Mouse (Mus musculus): ENCODE measurements around the gene Tbc1d24. TPM values are rescaled to one million over a fixed set of nuclear protein-coding genes. Genes with fewer than 3 reads are reported as not detected.

The Tbc1d24 gene
- polyA plus RNA-seq (2014; fragmentation: Nextera tagmentation; extraction: Ambion mirVana), result 29.2 and 34.7 TPM in 2 replicates

DNA sequence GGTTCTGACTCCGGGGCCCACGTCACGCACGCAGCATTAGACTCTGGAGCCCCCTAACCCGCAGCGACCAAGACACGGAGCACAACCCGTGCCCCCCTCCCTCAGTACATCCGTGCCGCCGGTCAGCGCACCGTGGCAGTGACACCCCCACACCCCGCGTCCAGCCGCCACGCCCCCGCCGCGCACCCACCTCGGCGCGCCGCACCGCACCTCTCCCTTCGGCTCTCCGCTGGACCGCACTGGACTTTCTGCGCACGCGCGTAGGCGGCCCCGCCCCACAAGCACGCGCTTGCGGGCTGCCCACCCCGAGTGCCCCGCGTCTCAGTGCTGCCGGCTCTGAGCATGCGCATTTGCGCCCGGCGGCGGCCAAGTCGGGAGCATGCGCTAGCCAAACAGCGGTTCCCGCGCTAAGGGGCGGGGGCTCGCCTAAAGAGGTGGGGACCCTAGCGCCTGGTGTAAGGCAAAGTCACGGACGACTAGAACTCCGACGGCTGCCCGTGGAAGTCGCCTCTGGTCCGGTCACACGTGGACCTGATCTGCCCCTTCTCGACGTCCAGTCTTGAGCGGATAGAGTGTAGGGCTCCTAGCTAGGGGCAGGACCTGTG is at the start of gene Tbc1d24:
TSS of gene Tbc1d24 (minus strand) at position 279 of the 605 bp plus-strand sequence.
- H3K27ac ChIP-seq (ENCODE audit: low read depth, low read length), result peak within 1 kb of the TSS; percentile 72
- peaks cover 55% of the 10 kb centered on the region for H3K4me1 ChIP-seq (ENCODE audit: control insufficient read depth, insufficient read depth, low read length)
- peak within 1 kb of the TSS; percentile 70 for H3K4me3 ChIP-seq (ENCODE audit: low read depth, low read length)
- H3K9ac ChIP-seq (replicated peaks; ENCODE audit: low read depth, low read length), result peak within 1 kb of the TSS; percentile 83
- under 1% methylated on average over 58 of the region's 65 CpGs for WGBS
- no peaks in the 10 kb centered on the region for H3K36me3 ChIP-seq (ENCODE audit: control insufficient read depth, insufficient read depth, low read length)
- H3K4me2 ChIP-seq (ENCODE audit: low read depth, low read length), result peak within 1 kb of the TSS; percentile 92
- H3K9me3 ChIP-seq (ENCODE audit: control insufficient read depth, low read length), result no peaks in the 10 kb centered on the region
- peak; percentile 70 for ATAC-seq (ENCODE audit: low read depth)
- H3K27me3 ChIP-seq (ENCODE audit: control insufficient read depth, insufficient read depth, low read length), result 0 out of 2 replicates have a peak, but pooled peaks cover 4% of the 10 kb centered on the region

DNA sequence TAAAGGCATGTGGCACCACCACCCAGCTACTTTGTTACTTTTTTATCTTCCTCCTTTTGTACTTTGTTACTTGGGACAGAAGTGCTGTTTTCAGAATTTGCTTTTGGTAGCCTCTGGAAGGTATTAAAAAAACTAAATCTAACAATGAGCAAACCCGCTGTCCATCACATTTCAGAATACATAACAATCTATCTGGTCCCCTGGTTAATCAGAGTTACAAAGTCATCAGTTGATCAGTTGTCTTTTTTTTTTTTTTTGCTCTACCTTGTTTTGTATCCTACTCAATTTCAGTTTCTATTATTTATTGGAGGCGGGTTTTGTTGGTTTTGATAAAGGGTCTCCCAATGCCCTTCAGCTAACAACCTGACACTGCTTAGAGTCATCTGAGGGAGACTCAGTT is 47.0 kb upstream of the Tbc1d24 start:
- Histone ChIP-seq H3K36me3 (ENCODE audit: control insufficient read depth, insufficient read depth, low read length) (no peaks in the 10 kb centered on the region), H3K9me3 (ENCODE audit: control insufficient read depth, low read length) (no peaks in the 10 kb centered on the region), H3K4me1 (ENCODE audit: control insufficient read depth, insufficient read depth, low read length) (peaks cover 11% of the 10 kb centered on the region; the same call in 1 of the 2 replicates), H3K27ac (ENCODE audit: low read depth, low read length) (no peak overlapping the region), H3K27me3 (ENCODE audit: control insufficient read depth, insufficient read depth, low read length) (no peaks in the 10 kb centered on the region), H3K4me2 (ENCODE audit: low read depth, low read length) (no peak overlapping the region), H3K9ac (replicated peaks; ENCODE audit: low read depth, low read length) (no peak overlapping the region), H3K4me3 (ENCODE audit: low read depth, low read length) (no peak overlapping the region; the same call in 1 of the 2 replicates)
- 94% methylated on average over 2 of the region's 2 CpGs for WGBS
- ATAC-seq (ENCODE audit: low read depth), result no peak

DNA sequence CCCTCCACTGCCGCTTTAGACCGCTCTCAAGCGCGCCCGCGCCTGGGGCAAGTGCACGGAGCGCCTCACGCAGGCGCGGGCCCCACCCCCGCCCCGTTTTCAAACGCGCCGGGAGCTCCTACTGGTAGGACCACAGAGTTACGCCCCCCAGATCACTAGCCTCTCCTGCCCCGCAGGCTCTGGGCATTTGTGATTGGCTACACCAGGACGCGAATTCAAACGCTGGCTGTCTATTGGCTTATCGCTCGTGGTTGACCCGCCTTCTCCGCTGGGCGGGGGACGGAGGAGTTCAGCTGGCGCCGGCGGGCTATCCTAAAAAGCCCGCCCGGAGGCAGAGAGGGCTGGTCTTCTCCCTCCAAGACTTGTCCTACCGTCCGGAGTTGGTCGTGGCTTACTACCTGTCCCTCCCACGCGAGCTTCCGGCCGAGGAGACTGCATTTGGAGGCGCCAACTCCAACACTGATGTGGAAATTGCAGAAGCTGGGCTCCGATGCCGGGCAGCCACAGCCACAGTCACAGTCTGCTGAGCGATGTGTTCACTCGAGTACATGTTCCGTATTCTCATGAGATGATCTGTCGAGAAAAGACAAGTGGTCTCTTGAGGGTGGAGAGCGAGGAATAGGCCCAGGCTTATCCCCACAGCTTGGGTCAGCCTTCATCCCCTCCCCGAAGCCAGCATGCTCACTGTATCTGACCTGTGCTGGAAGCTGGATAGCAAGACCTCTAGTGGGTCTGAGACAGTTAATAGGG is 46.1 kb upstream of the Tbc1d24 start, which contains the start of gene Ccnf:
TSS of gene Ccnf (minus strand) at position 165 of the 750 bp plus-strand sequence.
- no peaks in the 10 kb centered on the region for H3K9me3 ChIP-seq (ENCODE audit: control insufficient read depth, low read length)
- under 1% methylated on average over 47 of the region's 48 CpGs for WGBS
- H3K9ac ChIP-seq (replicated peaks; ENCODE audit: low read depth, low read length), result peak within 1 kb of the TSS; percentile 67
- peaks cover 11% of the 10 kb centered on the region; the same call in 1 of the 2 replicates for H3K4me1 ChIP-seq (ENCODE audit: control insufficient read depth, insufficient read depth, low read length)
- H3K36me3 ChIP-seq (ENCODE audit: control insufficient read depth, insufficient read depth, low read length), result no peaks in the 10 kb centered on the region
- H3K27ac ChIP-seq (ENCODE audit: low read depth, low read length), result no peak within 1 kb of the TSS
- H3K27me3 ChIP-seq (ENCODE audit: control insufficient read depth, insufficient read depth, low read length), result no peaks in the 10 kb centered on the region
- H3K4me2 ChIP-seq (ENCODE audit: low read depth, low read length), result peak within 1 kb of the TSS; percentile 63
- peak within 1 kb of the TSS; percentile 66 for H3K4me3 ChIP-seq (ENCODE audit: low read depth, low read length)
- peak; percentile 100 for ATAC-seq (ENCODE audit: low read depth)

DNA sequence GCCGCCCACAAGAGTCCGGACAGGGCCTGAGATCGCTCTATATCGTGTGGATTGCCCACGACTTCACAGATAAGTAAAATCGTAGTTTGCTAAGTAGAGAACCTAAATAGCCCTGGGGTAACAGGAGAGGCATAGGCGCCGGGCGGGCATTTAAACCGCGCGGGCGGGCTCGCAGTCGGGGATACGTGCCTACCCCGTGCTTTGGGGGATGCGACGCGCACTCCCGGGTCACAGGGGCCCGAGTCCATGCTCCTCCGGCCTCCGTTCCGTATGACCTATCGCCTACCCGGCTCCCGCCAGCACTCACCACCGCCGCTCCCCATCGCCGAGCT is 45.6 kb upstream of the Tbc1d24 start:
- peak overlapping the region; percentile 66 for H3K4me3 ChIP-seq (ENCODE audit: low read depth, low read length)
- no peaks in the 10 kb centered on the region for H3K9me3 ChIP-seq (ENCODE audit: control insufficient read depth, low read length)
- H3K4me1 ChIP-seq (ENCODE audit: control insufficient read depth, insufficient read depth, low read length), result peaks cover 11% of the 10 kb centered on the region; the same call in 1 of the 2 replicates
- H3K4me2 ChIP-seq (ENCODE audit: low read depth, low read length), result peak overlapping the region; percentile 63
- H3K9ac ChIP-seq (replicated peaks; ENCODE audit: low read depth, low read length), result peak overlapping the region; percentile 67
- under 1% methylated on average over 32 of the region's 32 CpGs for WGBS
- H3K27ac ChIP-seq (ENCODE audit: low read depth, low read length), result no peak overlapping the region
- no peaks in the 10 kb centered on the region for H3K27me3 ChIP-seq (ENCODE audit: control insufficient read depth, insufficient read depth, low read length)
- H3K36me3 ChIP-seq (ENCODE audit: control insufficient read depth, insufficient read depth, low read length), result no peaks in the 10 kb centered on the region
- ATAC-seq (ENCODE audit: low read depth), result no peak; the same call in 1 of the 2 replicates

DNA sequence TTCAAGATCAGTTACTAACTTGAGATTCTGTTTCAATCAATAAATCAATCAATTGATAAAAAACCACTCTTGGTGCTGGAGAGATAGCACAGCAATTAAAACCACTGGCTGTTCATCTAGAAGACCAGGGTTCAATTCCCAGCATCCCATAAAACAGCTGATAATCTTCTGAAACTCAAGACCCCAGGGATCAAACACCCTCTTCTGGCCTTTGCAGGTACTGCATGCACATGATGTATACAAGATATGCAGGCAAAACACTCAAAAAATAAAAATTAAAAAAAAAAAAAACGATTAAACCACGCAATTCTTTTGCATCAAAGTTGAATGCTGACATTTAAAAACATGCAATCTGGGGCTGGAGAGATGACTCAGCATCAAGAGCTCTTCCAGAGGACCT is 43.3 kb upstream of the Tbc1d24 start:
- ATAC-seq (ENCODE audit: low read depth), result no peak
- Histone ChIP-seq H3K27ac (ENCODE audit: low read depth, low read length) (no peak overlapping the region), H3K4me3 (ENCODE audit: low read depth, low read length) (no peak overlapping the region), H3K36me3 (ENCODE audit: control insufficient read depth, insufficient read depth, low read length) (no peaks in the 10 kb centered on the region), H3K4me1 (ENCODE audit: control insufficient read depth, insufficient read depth, low read length) (peaks cover 11% of the 10 kb centered on the region; the same call in 1 of the 2 replicates), H3K27me3 (ENCODE audit: control insufficient read depth, insufficient read depth, low read length) (no peaks in the 10 kb centered on the region), H3K9me3 (ENCODE audit: control insufficient read depth, low read length) (no peaks in the 10 kb centered on the region; the same call in 1 of the 2 replicates), H3K4me2 (ENCODE audit: low read depth, low read length) (no peak overlapping the region), H3K9ac (replicated peaks; ENCODE audit: low read depth, low read length) (no peak overlapping the region)
- 96% methylated on average over 2 of the region's 2 CpGs for WGBS

DNA sequence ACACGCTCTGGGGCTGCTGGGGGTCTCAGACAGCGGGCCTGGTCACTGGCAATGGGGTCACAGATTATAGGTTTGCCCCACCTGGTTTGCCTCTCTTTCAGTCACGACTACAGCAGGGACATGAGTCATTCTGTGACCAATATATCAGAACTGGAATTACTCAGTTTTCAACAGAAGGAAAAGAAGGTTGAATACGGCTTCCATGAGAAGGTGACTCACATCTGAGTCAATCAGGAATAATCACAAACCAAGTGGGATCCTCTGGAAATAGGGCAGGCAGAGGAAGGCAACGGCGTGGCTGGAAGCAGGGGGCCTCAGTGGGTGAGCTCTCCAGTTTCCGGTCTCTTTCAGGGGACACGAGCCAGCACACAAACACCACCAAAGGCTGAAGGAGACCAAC is 38.7 kb upstream of the Tbc1d24 start:
- Histone ChIP-seq H3K4me3 (ENCODE audit: low read depth, low read length) (no peak overlapping the region), H3K27me3 (ENCODE audit: control insufficient read depth, insufficient read depth, low read length) (no peaks in the 10 kb centered on the region), H3K27ac (ENCODE audit: low read depth, low read length) (no peak overlapping the region), H3K4me1 (ENCODE audit: control insufficient read depth, insufficient read depth, low read length) (no peaks in the 10 kb centered on the region), H3K9ac (replicated peaks; ENCODE audit: low read depth, low read length) (no peak overlapping the region), H3K36me3 (ENCODE audit: control insufficient read depth, insufficient read depth, low read length) (peaks cover 14% of the 10 kb centered on the region), H3K4me2 (ENCODE audit: low read depth, low read length) (no peak overlapping the region), H3K9me3 (ENCODE audit: control insufficient read depth, low read length) (no peaks in the 10 kb centered on the region; the same call in 1 of the 2 replicates)
- no peak for ATAC-seq (ENCODE audit: low read depth)
- WGBS, result 100% methylated on average over 8 of the region's 8 CpGs

DNA sequence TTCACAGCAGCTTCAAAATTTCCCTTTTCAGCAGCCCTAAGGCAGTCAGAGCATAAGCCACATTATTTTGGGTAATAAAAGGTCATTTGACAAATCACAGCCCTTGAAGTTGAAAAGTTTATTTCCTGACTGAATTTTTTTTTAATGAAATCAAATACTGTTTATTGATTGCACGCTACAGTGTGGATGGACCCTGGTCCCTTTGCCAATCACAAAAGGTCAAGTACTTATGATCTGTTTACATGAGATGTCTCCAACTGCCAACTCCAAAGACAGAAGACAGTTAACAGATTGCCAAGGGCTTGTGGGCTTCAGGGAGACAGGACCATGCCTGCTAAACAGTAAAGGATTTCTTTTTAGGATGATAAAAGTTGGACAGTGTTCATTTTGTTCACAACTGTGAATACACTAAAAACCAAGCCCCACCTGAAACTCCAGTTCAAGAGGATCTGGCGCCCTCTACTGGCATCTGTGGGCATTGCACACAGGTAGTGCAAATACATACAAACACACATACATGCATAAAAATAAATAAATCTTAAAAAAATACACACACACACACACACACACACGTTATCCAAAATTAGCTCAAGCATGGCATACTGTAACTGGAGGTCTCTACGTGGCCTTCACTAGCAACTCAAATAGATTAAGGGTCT is 38.1 kb upstream of the Tbc1d24 start:
- Histone ChIP-seq H3K4me2 (ENCODE audit: low read depth, low read length) (no peak overlapping the region), H3K9ac (replicated peaks; ENCODE audit: low read depth, low read length) (no peak overlapping the region), H3K27me3 (ENCODE audit: control insufficient read depth, insufficient read depth, low read length) (no peaks in the 10 kb centered on the region), H3K27ac (ENCODE audit: low read depth, low read length) (no peak overlapping the region), H3K36me3 (ENCODE audit: control insufficient read depth, insufficient read depth, low read length) (peaks cover 14% of the 10 kb centered on the region), H3K4me3 (ENCODE audit: low read depth, low read length) (no peak overlapping the region), H3K4me1 (ENCODE audit: control insufficient read depth, insufficient read depth, low read length) (no peaks in the 10 kb centered on the region), H3K9me3 (ENCODE audit: control insufficient read depth, low read length) (no peaks in the 10 kb centered on the region; the same call in 1 of the 2 replicates)
- ATAC-seq (ENCODE audit: low read depth), result no peak
- WGBS, result 90% methylated on average over 4 of the region's 4 CpGs

DNA sequence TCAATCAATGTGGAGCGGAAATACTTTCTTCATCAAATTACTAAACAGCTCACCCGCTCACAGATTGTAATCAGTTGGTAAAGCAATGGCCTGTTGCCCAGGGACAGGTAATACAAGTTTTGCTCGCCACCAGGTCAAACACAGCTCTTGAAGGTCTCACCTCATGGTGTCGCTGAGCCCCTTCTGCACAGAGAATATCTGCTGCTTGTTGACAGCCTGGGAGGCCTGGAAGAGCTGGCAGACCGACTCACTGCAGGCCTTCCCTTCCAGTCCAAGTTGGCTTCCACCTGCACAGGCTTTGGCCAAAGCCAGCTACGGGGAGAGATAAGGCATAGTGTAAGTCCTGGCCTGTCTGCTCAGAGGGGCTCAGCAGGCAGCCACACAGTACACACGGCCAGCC is 31.6 kb upstream of the Tbc1d24 start:
- no peak overlapping the region for H3K4me3 ChIP-seq (ENCODE audit: low read depth, low read length)
- no peaks in the 10 kb centered on the region for H3K4me1 ChIP-seq (ENCODE audit: control insufficient read depth, insufficient read depth, low read length)
- H3K9ac ChIP-seq (replicated peaks; ENCODE audit: low read depth, low read length), result no peak overlapping the region
- ATAC-seq (ENCODE audit: low read depth), result no peak
- H3K27ac ChIP-seq (ENCODE audit: low read depth, low read length), result no peak overlapping the region
- H3K4me2 ChIP-seq (ENCODE audit: low read depth, low read length), result no peak overlapping the region
- H3K27me3 ChIP-seq (ENCODE audit: control insufficient read depth, insufficient read depth, low read length), result no peaks in the 10 kb centered on the region
- 95% methylated on average over 7 of the region's 7 CpGs for WGBS
- H3K36me3 ChIP-seq (ENCODE audit: control insufficient read depth, insufficient read depth, low read length), result peaks cover 19% of the 10 kb centered on the region
- no peaks in the 10 kb centered on the region for H3K9me3 ChIP-seq (ENCODE audit: control insufficient read depth, low read length)

DNA sequence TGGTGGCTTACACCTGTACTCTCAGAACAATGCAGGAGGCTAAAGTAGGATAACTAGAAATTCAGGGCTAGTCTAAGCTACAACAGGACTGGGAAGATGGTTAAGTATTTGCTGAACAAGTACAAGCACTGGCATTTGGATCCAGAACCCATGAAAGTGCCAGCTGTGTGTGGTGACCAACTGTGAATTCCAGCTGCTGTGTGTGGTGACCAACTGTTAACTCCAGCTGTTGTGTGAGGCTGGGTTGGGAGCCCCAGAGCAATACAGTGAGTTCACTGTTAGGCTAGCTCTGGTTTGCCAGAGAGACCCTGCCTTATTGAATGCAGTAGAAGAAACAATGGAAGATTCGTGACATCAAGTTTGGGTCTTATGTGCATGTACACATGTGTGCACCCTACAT is 31.1 kb upstream of the Tbc1d24 start:
- no peak overlapping the region for H3K27ac ChIP-seq (ENCODE audit: low read depth, low read length)
- H3K9ac ChIP-seq (replicated peaks; ENCODE audit: low read depth, low read length), result no peak overlapping the region
- ATAC-seq (ENCODE audit: low read depth), result no peak
- 97% methylated on average over 1 of the region's 1 CpGs for WGBS
- H3K4me3 ChIP-seq (ENCODE audit: low read depth, low read length), result no peak overlapping the region
- H3K27me3 ChIP-seq (ENCODE audit: control insufficient read depth, insufficient read depth, low read length), result no peaks in the 10 kb centered on the region
- H3K9me3 ChIP-seq (ENCODE audit: control insufficient read depth, low read length), result no peaks in the 10 kb centered on the region
- no peak overlapping the region for H3K4me2 ChIP-seq (ENCODE audit: low read depth, low read length)
- no peaks in the 10 kb centered on the region for H3K4me1 ChIP-seq (ENCODE audit: control insufficient read depth, insufficient read depth, low read length)
- H3K36me3 ChIP-seq (ENCODE audit: control insufficient read depth, insufficient read depth, low read length), result peaks cover 19% of the 10 kb centered on the region
